Mouse (Mus musculus): ENCODE results near the gene Tomm70a. TPM values are rescaled to one million over a fixed set of nuclear protein-coding genes. Genes with fewer than 3 reads are reported as not detected.

The Tomm70a gene
- 50.1 and 55.8 TPM in 2 replicates for polyA plus RNA-seq (2015; fragmentation: Nextera tagmentation; extraction: Ambion mirVana)

- Histone ChIP-seq H3K9ac (peak within 1 kb of the TSS; percentile 99), H3K27ac (peak within 1 kb of the TSS; percentile 97), H3K4me2 (replicated peaks) (peak within 1 kb of the TSS; percentile 57), H3K4me1 (replicated peaks) (peaks cover 13% of the 10 kb centered on the region; the same call in 1 of the 2 replicates), H3K36me3 (no peaks in the 10 kb centered on the region), H3K4me3 (replicated peaks) (peak within 1 kb of the TSS; percentile 98), H3K27me3 (replicated peaks) (no peaks in the 10 kb centered on the region), H3K9me3 (no peaks in the 10 kb centered on the region)
- under 1% methylated on average over 37 of the region's 37 CpGs for WGBS
- ATAC-seq, result peak; percentile 99
These were observed at the start of gene Tomm70a for GRCm38 (mm10) chr16:57120913-57121815. TSS of gene Tomm70a (plus strand) at chr16:57121703.

GRCm38 (mm10) chr16:57075986-57076385 is 45.5 kb upstream of the Tomm70a start:
- Histone ChIP-seq H3K9me3 (no peaks in the 10 kb centered on the region), H3K9ac (no peak overlapping the region), H3K36me3 (no peaks in the 10 kb centered on the region), H3K27ac (no peak overlapping the region), H3K27me3 (replicated peaks) (no peaks in the 10 kb centered on the region), H3K4me2 (replicated peaks) (no peak overlapping the region), H3K4me3 (replicated peaks) (no peak overlapping the region), H3K4me1 (replicated peaks) (no peaks in the 10 kb centered on the region)
- ATAC-seq, result no peak
- 75% methylated on average over 7 of the region's 7 CpGs for WGBS

- Histone ChIP-seq H3K27me3 (replicated peaks) (no peaks in the 10 kb centered on the region), H3K9ac (no peak overlapping the region), H3K4me2 (replicated peaks) (no peak overlapping the region), H3K36me3 (no peaks in the 10 kb centered on the region), H3K9me3 (no peaks in the 10 kb centered on the region), H3K4me1 (replicated peaks) (no peaks in the 10 kb centered on the region), H3K27ac (no peak overlapping the region), H3K4me3 (replicated peaks) (no peak overlapping the region)
- WGBS, result 62% methylated on average over 4 of the region's 4 CpGs
- ATAC-seq, result peak; percentile 47; the same call in 1 of the 2 replicates
These were observed 41.9 kb upstream of the Tomm70a start for GRCm38 (mm10) chr16:57079577-57079976.

GRCm38 (mm10) chr16:57092460-57092859 is 29.0 kb upstream of the Tomm70a start:
- no peaks in the 10 kb centered on the region for H3K27me3 ChIP-seq (replicated peaks)
- H3K9me3 ChIP-seq, result no peaks in the 10 kb centered on the region
- H3K27ac ChIP-seq, result no peak overlapping the region
- no peak overlapping the region for H3K9ac ChIP-seq
- no peaks in the 10 kb centered on the region for H3K4me1 ChIP-seq (replicated peaks)
- ATAC-seq, result peak; percentile 88
- WGBS, result 43% methylated on average over 4 of the region's 4 CpGs
- no peaks in the 10 kb centered on the region for H3K36me3 ChIP-seq
- no peak overlapping the region for H3K4me3 ChIP-seq (replicated peaks)
- H3K4me2 ChIP-seq (replicated peaks), result no peak overlapping the region

GRCm38 (mm10) chr16:57092911-57093605 is 28.4 kb upstream of the Tomm70a start:
- no peaks in the 10 kb centered on the region for H3K9me3 ChIP-seq
- H3K9ac ChIP-seq, result no peak overlapping the region
- H3K4me1 ChIP-seq (replicated peaks), result no peaks in the 10 kb centered on the region
- H3K27ac ChIP-seq, result 0 out of 2 replicates have a peak overlapping the region, but pooled peaks have one; percentile 10
- H3K36me3 ChIP-seq, result no peaks in the 10 kb centered on the region
- H3K4me2 ChIP-seq (replicated peaks), result no peak overlapping the region
- no peak overlapping the region for H3K4me3 ChIP-seq (replicated peaks)
- peak; percentile 93 for ATAC-seq
- 52% methylated on average over 6 of the region's 6 CpGs for WGBS
- no peaks in the 10 kb centered on the region for H3K27me3 ChIP-seq (replicated peaks)

GRCm38 (mm10) chr16:57098468-57099144 is 22.9 kb upstream of the Tomm70a start:
- Histone ChIP-seq H3K27ac (no peak overlapping the region), H3K9me3 (no peaks in the 10 kb centered on the region), H3K4me1 (replicated peaks) (peaks cover 2% of the 10 kb centered on the region; the same call in 1 of the 2 replicates), H3K36me3 (no peaks in the 10 kb centered on the region), H3K4me3 (replicated peaks) (no peak overlapping the region), H3K9ac (no peak overlapping the region), H3K27me3 (replicated peaks) (no peaks in the 10 kb centered on the region), H3K4me2 (replicated peaks) (no peak overlapping the region)
- ATAC-seq, result peak; percentile 57
- WGBS, result 47% methylated on average over 7 of the region's 7 CpGs

- WGBS, result 80% methylated on average over 5 of the region's 5 CpGs
- no peaks in the 10 kb centered on the region for H3K36me3 ChIP-seq
These were observed 21.8 kb upstream of the Tomm70a start for GRCm38 (mm10) chr16:57099572-57100237.

GRCm38 (mm10) chr16:57101174-57101573 is 20.3 kb upstream of the Tomm70a start:
- peak; percentile 84 for ATAC-seq
- no peak overlapping the region for H3K27ac ChIP-seq
- peaks cover 2% of the 10 kb centered on the region; the same call in 1 of the 2 replicates for H3K4me1 ChIP-seq (replicated peaks)
- H3K4me3 ChIP-seq (replicated peaks), result no peak overlapping the region
- H3K27me3 ChIP-seq (replicated peaks), result no peaks in the 10 kb centered on the region
- H3K36me3 ChIP-seq, result no peaks in the 10 kb centered on the region
- H3K9ac ChIP-seq, result no peak overlapping the region
- H3K9me3 ChIP-seq, result no peaks in the 10 kb centered on the region
- H3K4me2 ChIP-seq (replicated peaks), result no peak overlapping the region
- WGBS, result 62% methylated on average over 1 of the region's 1 CpGs

More at GRCm38 (mm10) chr16:57099572-57100237, 21.8 kb upstream of the Tomm70a start:
- ATAC-seq, result no peak
- no peaks in the 10 kb centered on the region for H3K27me3 ChIP-seq (replicated peaks)
- peaks cover 2% of the 10 kb centered on the region; the same call in 1 of the 2 replicates for H3K4me1 ChIP-seq (replicated peaks)
- H3K9ac ChIP-seq, result no peak overlapping the region
- no peak overlapping the region for H3K4me3 ChIP-seq (replicated peaks)
- no peak overlapping the region for H3K27ac ChIP-seq
- H3K4me2 ChIP-seq (replicated peaks), result no peak overlapping the region
- no peaks in the 10 kb centered on the region for H3K9me3 ChIP-seq

- Histone ChIP-seq H3K4me3 (replicated peaks) (no peak overlapping the region), H3K4me2 (replicated peaks) (no peak overlapping the region), H3K9me3 (no peaks in the 10 kb centered on the region), H3K27me3 (replicated peaks) (no peaks in the 10 kb centered on the region), H3K36me3 (no peaks in the 10 kb centered on the region), H3K4me1 (replicated peaks) (no peaks in the 10 kb centered on the region), H3K9ac (no peak overlapping the region), H3K27ac (no peak overlapping the region)
- ATAC-seq, result peak; percentile 84
- WGBS, result 60% methylated on average over 5 of the region's 5 CpGs
These were observed 15.1 kb upstream of the Tomm70a start for GRCm38 (mm10) chr16:57106185-57106960.

- H3K4me2 ChIP-seq (replicated peaks), result no peak overlapping the region
- H3K36me3 ChIP-seq, result no peaks in the 10 kb centered on the region
- no peaks in the 10 kb centered on the region for H3K27me3 ChIP-seq (replicated peaks)
- H3K4me1 ChIP-seq (replicated peaks), result no peaks in the 10 kb centered on the region
- H3K27ac ChIP-seq, result no peak overlapping the region
- H3K9ac ChIP-seq, result no peak overlapping the region
- H3K9me3 ChIP-seq, result no peaks in the 10 kb centered on the region
- H3K4me3 ChIP-seq (replicated peaks), result no peak overlapping the region
- ATAC-seq, result no peak
These were observed 5.4 kb upstream of the Tomm70a start for GRCm38 (mm10) chr16:57116066-57116465.

- Histone ChIP-seq H3K4me3 (replicated peaks) (no peak overlapping the region), H3K36me3 (no peaks in the 10 kb centered on the region), H3K27ac (no peak overlapping the region), H3K9me3 (no peaks in the 10 kb centered on the region), H3K9ac (no peak overlapping the region), H3K4me1 (replicated peaks) (no peaks in the 10 kb centered on the region), H3K27me3 (replicated peaks) (no peaks in the 10 kb centered on the region), H3K4me2 (replicated peaks) (no peak overlapping the region)
- WGBS, result 81% methylated on average over 2 of the region's 2 CpGs
- ATAC-seq, result no peak
These were observed 3.9 kb upstream of the Tomm70a start for GRCm38 (mm10) chr16:57117562-57117961.
